Mouse (Mus musculus) gastrocnemius, postnatal 36 days (tissue): ENCODE measurements around the gene Carmil1. TPM values are rescaled to one million over a fixed set of nuclear protein-coding genes. Genes with fewer than 3 reads are reported as not detected.

Experiments used
- DNase-seq, 2 experiments: peaks; one replicate each; pipeline ENCODE4 v3.0.0; 2022
- intact Hi-C: fragments of 180-260 bp; cut with DNase I; formaldehyde crosslinking; loops from one replicate; pipeline ENCODE4 v1.15.1; 2025
- total RNA-seq, 2 experiments: library from RNA; stranded (reverse); gene quantifications; 2 replicates each; pipeline ENCODE4 v1.2.3; 2021

Gene Carmil1
- total RNA-seq, 2 experiments from 2014 or later = 1.5 to 2.8 TPM

DNA sequence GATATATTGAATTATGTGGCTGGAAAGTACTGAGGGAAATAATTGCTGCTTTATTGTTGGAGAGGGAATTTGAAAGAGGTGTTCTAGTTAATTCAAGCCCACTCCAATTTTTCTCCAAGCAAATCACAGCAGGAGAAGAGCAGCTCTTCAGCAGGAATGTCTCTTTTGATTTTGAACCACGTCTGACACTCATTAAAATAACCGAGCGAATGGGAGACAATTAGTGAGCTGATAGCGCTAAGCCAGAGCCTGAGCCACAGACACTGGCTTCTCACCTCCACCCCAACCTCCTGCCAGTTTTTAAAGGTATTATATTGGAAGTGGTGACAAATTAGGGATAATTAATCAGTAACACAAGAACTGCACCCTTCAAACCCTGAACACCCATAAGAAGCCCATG is 217.8 kb downstream of the Carmil1 start:
- intact Hi-C loops = no loop called here
- DNase-seq = no peak

DNA sequence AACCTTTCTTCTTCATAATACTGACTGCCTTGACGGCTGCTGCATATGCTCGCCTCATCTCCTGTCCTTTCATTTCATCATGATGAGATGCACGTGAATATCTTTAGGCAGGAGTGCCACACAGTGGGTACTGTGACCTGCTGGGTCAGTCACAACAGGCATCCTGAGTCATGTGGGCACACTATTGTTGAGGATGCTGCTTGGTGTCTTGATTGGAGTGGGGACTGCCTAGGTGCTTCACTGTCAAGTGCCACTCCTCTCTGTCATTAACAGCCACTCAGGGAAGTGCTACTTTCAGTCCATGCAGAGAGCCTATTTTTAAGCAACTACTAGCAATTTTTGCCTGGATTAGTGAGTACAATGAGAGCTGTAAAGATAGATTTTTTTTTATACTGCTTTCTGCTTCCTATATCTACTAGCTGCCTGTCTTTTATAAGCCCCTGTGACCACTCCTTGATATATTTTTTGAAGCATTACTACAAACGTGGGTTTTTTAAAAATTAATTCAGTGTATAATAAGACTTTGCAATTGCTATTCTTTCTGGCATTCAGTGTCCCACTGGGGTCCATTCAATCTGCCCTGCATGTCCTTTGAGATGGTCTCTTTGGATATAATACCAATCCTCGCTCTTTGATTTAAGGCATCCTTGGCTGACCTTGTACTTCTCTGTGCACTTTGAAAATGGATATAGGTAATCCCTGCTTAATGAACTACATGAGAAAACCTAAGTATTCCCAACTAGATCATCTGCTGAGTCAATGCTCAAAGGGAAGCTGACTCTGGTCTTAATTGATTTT is 225.3 kb downstream of the Carmil1 start:
- intact Hi-C loops = no loop called here

DNA sequence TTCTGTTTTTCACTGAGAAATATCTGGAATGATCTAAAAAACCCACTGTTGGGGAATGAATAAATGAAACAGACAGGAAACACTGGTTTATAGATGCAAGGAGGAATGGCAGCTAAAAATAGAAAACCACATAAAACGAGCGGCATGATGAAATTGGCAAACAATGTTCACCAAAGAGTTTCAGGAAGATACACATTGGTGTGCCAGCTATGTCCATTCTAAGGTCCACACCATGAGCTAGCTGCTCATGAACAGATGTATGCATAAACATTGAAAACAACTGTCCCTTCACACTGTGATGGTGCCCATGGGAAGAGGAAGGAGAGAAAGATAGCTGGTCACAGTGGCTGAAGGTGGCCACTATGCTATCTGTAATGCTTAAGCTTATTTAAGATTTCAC is 229.1 kb downstream of the Carmil1 start:
- intact Hi-C loops = no loop called here
- no peak for DNase-seq

More for the DNA sequence above, 225.3 kb downstream of the Carmil1 start:
- DNase-seq = no peak

DNA sequence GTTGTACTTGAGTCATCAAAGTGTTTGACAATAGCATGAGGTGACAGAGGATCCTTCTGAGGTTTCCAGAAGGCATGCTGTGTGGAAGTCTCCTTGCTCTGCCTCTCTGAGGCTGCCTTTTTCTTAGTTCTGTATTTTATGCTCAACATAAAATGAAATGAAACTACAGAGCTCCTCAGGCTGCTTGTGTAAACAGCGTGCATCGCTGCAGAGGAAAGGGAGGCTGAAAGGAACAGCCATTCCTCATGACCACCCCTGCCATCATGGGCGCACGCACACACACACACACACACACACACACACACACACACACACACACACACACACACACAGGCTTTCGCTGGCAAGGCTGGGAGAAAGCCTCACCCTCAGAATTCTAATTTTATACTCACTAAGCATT is 230.3 kb downstream of the Carmil1 start:
- intact Hi-C loops = no loop called here
- DNase-seq = no peak

DNA sequence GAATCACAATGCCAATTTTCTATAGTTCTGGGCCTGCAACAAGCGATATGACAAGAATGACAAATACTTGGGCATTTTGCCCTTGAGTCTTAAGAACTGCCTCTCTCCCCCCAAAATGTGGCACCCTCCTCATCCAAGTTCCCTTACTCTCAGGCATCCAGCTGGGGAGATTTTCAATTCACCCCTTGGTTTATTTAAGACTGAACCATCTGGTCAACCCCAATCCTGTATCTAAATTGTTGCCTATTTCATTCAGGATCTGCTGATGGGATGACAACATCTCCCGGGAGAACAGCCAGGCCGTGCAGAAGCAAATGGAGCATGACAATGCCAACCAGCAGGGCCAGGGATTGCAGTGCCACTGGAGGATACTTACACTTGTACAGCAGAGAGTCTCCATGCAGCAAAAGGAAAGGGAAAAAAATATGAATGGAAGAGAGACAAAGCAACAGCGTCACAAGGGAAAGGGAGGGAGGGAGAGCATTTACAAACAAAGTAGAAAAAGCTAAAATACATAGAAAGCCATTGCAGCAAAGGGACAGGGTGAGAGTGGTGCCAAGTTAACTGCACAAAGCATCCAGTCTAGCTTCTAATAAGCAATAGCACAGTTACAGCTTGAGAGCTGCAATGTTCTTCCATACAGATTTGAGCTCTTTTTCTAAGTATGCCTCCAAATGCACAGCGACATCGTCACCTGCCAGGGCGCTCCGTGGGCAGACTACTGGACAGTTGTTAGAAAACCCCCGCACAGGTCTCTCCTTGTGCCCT is 231.1 kb downstream of the Carmil1 start:
- no peak for DNase-seq
- intact Hi-C loops = no loop called here

DNA sequence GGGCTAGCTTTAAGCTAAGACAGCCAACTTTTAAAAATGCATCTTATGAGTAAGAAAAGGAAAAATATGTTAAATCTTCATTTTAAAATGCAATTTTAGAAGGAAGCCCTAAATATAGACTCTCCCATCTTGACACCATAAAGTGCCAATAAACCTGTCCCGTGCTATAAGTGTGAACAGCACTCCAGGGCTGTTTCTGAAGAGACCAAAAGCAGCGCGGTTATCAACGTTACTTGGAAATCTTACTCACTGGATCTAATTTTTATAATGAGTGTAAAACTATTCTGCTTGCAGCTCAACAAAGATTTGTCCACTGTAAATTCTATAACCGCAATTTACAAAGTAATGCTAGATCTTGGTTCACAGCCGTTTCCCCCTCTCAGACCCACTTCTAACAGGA is 232.0 kb downstream of the Carmil1 start:
- intact Hi-C loops = no loop called here
- no peak for DNase-seq

DNA sequence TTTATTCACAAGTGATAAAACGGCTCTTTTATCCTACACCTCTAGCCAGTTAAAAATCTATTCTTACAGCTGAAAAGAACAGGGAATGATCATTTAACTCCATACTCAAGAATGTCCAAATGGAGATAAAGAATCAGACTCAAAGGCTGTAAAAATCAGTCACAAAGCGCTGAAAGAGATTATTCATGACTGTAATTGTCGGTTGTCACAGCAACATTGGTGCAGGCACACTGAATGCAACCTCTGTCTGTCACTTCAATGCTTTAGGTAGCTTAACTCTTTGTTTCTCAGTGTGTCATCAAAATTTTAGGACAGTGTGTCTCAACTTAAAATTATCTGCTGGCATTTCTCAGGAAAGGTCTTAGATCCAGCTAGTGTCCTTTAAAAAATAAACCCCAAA is 235.3 kb downstream of the Carmil1 start:
- intact Hi-C loops = no loop called here
- DNase-seq = no peak

DNA sequence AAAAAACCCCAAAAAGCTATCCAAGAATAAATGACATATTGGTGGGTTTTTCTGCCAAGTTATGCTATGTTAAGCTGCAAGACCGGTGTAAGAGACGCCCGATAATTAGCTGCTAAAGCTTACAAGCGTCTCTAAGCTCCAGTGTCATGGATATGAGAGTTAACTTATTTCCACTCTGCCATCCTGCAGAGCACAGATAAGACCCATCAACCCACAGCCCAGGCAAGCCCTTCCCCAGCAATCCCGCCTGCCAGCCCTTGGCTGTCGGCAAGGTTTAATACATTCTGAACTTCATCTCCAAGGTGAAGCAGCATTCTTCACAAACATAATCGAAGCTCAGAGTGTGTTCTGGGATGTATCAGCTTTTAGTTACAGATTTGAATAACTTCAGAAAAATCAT is 240.4 kb downstream of the Carmil1 start:
- DNase-seq = no peak
- intact Hi-C loops = no loop called here

DNA sequence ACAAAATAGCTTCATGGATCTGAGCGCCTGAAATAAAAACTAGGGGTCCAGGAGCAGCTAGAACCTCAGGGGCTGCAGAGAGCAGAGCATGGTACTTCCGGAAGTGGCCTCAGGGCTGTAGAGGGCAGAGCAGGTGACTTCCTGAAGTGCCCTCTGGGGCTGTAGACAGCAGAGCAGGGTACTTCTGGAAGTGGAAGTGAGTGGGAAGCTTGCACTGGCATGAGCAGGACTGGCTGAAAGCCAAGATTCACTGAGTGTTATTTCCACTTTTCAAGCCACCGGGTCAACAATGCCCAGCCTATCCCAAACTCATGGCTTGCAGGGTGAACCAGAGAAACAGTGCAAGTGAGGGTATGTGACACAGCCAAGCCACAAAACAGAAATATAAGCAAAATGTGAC is 243.1 kb downstream of the Carmil1 start:
- intact Hi-C loops = no loop called here
- DNase-seq = no peak

DNA sequence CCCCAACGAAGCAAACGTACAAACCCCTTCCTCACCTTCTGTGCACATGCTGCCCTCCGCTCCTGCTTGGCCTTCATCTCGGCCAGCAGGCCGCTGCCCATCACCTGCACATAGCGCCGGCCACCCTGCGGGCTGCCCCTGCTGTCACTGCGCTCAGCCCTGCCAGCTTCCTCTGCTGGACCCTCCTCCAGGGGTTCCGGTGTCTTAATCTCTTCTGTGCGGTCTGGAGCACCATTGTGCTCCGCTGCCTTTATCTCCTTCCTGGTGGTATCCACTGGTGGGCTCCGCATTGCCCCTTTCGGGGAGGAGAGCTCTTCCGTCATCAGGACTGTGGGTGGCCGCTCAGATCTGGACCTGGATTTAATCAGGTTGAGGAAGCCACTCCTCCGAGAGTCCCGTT is 244.4 kb downstream of the Carmil1 start:
- DNase-seq = no peak
- intact Hi-C loops = no loop called here

DNA sequence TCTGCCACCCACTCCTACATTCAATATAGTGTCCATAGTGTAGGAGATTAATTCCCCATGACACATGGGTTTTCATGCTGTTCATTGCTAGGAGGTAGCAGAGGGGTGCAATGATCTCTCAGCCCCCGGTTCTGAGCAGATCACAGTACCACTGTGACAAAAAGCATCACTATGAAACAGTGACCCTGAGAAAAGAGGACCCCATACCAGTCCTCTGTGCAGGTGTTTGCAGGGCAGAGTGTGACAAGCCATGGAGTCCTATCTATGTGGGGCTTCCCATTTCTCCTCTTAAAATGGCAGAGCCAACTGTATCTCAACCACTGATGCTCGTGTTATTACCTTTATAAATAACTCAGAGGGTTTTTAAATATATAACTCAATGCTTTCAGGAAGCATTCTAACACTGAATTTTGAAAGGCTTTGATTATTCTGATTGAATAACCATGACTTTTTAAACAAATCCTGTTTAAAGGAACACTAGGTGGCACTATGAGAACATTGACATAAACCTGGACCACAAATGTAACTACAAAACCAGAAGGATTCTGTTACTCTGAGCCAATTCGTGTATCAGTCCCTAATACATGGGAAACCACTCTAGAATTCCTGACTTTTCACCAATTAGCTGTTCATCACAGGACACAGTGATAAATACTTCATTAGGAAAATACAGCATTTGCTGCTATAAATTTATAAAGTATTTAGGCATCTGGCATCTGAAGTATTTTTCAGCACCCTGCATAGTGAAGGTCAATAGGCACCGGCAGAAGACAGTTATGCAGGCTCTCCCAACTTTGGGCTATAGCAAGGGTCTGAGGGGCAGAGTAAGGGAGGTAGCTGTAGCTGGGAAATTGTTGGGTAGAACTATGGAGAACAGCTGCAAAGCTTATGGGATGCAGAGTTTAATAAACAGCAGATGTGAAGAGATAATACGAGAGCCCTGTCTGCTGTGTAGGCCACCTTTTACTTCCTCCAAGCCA is 253.1 kb downstream of the Carmil1 start:
- intact Hi-C loops = loop anchor here (5.0 kb wide), 1 partner anchor 265 kb away; no protein-coding TSS in a partner anchor
- no peak for DNase-seq

DNA sequence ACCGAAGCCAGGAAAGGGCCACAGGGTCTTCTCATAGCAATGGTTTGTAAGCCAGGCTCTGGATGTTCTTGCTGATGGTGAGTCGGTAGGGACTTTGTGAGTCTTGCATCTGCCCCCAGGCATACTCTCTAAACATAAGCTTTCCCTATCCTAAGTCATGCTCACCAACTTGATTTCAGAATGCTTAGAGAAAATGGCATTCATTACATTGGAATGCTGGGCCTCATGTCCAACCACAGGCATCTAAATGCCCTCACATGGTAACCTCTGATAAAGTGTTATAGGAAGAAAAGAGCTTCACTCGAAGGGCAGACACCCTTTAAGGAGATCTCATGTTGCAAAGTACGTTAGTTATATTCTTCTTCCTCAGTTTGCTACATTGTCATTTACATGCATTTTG is 262.1 kb downstream of the Carmil1 start:
- no peak for DNase-seq
- intact Hi-C loops = no loop called here

DNA sequence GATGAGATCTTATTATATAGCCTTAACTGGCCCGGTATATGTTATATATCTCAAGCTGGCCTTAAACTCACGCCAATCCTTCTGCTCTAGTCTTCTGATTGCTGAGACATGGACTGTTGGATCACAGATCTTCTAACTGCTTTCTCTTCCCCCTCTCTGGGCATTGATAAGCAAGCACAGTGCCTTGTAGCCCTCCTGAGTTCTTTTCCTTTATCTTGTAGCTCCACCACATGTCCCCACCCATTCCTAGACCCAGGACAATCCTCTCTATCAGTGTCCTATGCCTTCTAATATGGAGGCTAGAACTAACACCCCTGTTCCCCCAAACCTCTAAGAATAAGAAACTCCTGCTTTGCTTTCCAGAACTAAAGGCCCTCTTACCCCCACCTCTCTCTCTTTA is 275.1 kb downstream of the Carmil1 start:
- no peak for DNase-seq
- intact Hi-C loops = no loop called here

DNA sequence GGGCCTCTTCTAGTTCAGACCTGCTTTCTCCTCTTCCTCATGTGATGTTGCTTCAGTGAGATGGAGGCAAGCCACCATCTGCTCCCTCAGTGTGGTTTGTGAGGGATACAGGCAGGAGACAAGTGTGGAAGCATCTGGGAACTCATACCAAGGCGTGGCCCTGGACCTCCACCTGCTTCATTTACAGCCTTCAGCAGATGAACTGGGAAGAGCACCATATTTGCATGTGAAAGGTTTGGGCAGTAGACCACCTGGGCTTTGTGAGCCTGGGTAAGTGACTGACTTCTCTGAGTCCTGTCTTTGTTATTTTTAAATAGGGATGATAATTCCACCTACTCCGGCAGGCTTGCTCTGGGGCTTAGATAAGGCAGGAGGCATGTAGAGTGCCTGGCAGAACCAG is 278.8 kb downstream of the Carmil1 start:
- intact Hi-C loops = no loop called here
- DNase-seq = no peak

DNA sequence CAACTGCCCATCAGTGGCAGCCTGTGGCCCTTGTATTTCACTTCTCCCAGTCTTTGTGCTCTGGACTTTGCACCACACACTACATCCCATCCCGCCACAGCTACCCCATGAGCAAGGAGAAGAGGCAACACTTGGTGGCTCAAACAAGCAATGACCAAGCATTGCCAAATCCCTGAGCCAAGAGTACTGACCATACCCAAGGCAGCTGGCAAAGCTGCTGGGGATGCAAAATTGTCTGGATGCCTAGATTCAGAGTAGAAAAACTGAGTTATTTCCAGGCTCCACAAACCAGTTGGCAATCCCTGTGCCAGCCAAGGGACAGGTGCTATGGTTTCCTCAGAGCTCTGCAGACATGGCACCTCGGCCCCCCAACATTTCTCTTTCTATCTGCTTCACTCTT is 279.5 kb downstream of the Carmil1 start:
- intact Hi-C loops = no loop called here

DNA sequence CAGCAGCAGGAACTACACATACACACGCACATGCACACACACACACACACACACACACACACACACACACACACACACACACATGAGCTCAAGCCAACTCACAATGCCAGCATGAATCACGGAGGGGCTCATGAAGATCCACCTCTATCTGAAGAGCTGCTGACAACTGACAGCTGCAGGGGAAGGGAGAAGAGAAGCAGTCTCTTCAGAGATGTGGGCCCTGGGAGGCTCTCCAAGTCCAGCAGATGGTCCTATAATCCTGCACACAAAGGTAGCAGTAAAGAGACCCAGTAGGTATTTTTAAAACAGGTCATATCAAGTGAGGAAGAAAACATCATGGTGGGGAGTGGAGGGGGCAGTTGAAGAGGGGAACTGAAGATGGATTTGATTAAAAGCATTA is 281.8 kb downstream of the Carmil1 start:
- no peak for DNase-seq
- intact Hi-C loops = no loop called here

More for the DNA sequence above, 279.5 kb downstream of the Carmil1 start:
- DNase-seq = no peak

DNA sequence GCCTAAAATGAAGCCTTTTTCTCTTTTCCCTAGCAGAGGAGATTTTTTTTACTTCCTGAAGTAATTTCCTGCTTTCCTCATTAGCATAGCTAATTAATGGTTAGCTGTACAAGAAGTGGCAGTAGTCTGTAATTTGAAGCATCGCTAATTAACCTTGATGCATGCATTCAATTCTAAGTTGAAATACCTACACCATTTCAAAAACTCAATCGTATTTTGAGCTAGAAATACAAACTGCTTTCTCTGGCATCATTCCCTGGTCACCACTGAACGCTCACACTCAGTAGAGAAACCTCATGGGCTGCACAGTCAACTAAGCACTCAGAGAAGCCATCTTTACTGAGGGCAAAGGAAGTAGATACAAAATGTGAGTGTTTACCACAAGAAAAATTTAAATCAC is 285.8 kb downstream of the Carmil1 start:
- intact Hi-C loops = no loop called here

DNA sequence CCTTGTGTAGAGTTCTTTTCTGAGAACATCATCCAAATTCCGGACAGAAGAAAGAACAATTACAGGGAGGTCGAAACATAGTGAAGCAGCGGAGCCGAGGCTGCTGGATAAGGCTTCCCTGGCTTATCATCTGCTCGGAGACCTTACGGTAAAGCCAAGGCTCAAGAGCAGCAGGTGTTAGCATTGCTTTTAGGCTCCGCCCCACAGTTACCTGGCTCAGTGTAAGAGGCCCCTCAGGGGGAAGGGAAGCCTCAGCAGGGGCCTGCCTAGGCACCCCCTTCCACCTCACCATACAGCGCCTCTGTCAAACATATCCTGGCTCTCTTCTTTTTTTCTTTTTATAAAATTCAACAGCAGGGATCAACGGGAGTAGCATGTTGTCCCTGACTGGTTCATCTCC is 286.6 kb downstream of the Carmil1 start:
- intact Hi-C loops = no loop called here
- no peak for DNase-seq

More for the DNA sequence above, 285.8 kb downstream of the Carmil1 start:
- no peak for DNase-seq

DNA sequence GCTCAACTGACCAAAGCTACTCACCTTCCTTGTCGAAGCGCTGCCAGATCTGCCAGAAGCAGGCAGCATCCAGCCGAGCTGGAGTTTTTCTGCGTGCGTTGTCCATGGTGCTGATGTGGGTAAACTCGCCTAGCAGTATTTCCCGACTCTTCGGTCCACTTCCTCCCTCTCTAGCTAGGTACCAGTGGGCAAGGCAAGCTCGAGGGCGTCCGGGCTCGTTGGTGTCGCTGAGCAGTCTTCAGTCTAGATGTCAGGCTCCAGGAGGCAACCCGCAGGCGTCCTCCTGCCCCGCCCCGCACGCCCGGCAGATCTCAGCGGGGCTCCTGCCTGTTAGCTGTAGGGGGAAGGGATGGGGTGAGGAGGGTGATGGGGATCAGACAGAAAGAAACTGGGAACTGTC is 289.7 kb downstream of the Carmil1 start, which contains the start of gene Scgn:
Gene Scgn, minus strand, starts transcription at position 287 of the 400 bp plus-strand sequence.
- DNase-seq = peak in 1 of 2 experiments; percentile 9

DNA sequence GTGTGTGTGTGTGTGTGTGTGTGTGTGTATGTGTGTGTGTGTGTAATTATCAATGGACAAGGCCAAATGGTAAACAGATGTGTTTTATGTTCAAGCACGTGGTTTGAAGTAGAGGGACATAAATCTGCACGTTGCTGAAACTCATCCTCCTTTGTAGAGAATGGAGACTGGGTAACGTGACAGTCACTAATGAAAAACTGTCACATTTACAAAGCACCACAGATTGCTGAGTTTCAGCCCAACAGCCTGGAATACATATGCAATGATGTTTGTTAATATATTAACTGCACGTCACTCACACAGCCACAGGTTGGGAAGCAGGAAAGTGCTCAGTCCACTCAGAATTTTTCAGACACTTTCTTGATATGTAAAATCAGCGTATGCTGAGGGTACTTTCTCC is 290.1 kb downstream of the Carmil1 start:
- intact Hi-C loops = no loop called here
- no peak for DNase-seq

More for the DNA sequence above, 289.7 kb downstream of the Carmil1 start, which contains the start of gene Scgn:
- intact Hi-C loops = no loop called here

DNA sequence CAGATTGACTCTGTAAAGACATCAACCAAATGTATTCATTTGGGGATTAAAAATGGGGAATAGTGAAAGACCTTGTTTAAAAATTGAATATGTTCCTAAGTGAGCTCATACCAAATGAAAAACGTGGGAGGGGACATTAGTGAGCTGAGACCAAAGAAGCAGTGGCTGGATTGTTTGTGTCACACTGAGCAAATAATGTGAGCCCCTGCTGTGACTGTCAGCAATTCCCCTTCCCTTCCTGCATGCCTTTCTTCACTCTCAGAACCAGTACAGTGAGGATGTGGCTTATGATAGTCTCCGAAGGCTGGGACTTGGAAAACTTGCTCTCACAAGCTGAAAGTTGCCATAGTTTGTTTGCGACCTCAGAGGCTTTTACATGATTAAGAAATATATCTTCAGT is 295.5 kb downstream of the Carmil1 start:
- DNase-seq = no peak
- intact Hi-C loops = no loop called here
